Mouse (Mus musculus): ENCODE measurements around the gene Ildr2.

DNA sequence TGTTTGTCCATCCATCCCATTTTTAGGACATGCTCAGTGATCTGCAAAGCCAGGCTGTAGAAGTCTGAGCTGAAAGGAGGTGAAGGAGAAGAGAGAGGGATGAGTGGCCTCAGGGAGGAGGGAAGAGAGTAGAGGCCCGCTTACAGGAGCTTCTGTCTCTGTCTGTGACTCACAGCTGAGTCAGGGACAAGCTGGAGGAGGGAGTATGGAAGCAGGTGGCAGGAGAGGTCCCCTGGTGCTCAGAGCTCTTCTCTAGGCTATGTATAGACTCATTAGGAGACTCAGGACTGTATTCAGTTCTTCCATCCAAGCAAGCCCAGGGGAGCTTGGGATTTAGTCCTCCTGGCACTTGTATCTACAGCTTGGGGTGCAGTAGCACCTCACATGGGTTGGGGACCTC, 59.7 kb downstream of the Ildr2 start:
- TF ChIP-seq CTCF (IDR thresholded peaks at IDR 0.05; ENCODE audit: extremely low read depth, insufficient read depth, insufficient read length, insufficient replicate concordance), result no peak
- TF ChIP-seq POLR2A (IDR thresholded peaks at IDR 0.05; ENCODE audit: low read depth, low read length), result no peak

Data from spleen, adult 2 months (tissue).